Mouse (Mus musculus) thymus, adult 2 months (tissue): Measurements from ENCODE around the gene Lrrc4.

Source experiments
- CTCF ChIP-seq: fragments of 200-500 bp; IDR thresholded peaks from 2 replicates; pipeline ENCODE4 v1.5.1; 2012; ENCODE audit warnings: mild to moderate bottlenecking, control low read depth, low read length, moderate library complexity, borderline replicate concordance; ENCODE audit not compliant: control insufficient read depth, poor library complexity, insufficient read depth; ENCODE audit errors: extremely low read depth
- POLR2A ChIP-seq: fragments of 200-500 bp; IDR thresholded peaks from 2 replicates; pipeline ENCODE4 v1.6.1; 2012; ENCODE audit warnings: mild to moderate bottlenecking, low read length, control low read depth, moderate library complexity; ENCODE audit not compliant: control insufficient read depth, poor library complexity, insufficient read depth; ENCODE audit errors: extremely low read depth

DNA sequence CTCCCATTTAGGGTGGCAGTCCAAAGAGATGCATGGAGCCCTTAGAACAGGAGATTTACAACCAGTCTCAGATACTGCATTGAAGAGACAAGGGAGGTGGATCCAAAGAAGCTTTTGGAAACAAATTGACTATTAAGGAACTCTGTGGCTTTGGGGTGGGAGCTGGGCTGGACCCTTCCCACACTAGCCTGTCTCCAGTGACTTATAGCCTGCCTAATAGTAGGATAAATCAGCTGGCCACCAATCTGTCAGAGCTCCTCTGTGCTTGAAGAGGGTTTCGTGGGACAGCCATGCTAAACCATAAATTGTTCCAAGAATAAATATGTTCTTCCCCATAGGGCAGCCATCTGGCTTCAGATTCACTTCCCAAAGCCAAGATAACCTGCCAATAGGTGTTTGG, 43.8 kb upstream of the Lrrc4 start:
- TF ChIP-seq CTCF (no peak), POLR2A (no peak)
